Mouse (Mus musculus): ENCODE measurements around the gene Spata16. TPM values are rescaled to one million over a fixed set of nuclear protein-coding genes. Genes with fewer than 3 reads are reported as not detected.

Spata16 gene
- total RNA-seq, 2 experiments from 2014 or later = not detected

DNA sequence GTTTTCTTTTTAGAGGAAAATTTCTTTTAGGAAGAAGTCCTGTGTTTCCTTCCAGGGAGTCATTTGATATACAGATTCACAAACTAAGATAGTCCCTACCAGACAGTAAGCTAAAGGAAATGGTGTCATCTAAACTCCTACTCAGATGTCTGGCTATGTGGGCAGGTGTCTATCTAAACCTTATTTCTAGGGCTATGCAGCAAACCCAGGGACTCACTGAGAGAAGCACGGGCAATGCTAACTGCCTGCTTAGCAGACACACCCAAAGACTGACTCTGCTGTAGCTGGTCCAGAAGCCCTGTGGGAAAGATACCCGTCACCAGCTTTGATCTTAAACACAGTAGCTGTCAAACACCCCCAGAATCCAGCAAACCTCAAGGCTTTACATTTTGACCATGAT, 284.2 kb downstream of the Spata16 start:
- no peak for TF ChIP-seq CTCF (IDR thresholded peaks at IDR 0.05)
- no peak overlapping the region; the same call in 1 of the 2 replicates for H3K27ac ChIP-seq
- no peak overlapping the region for H3K4me3 ChIP-seq
- no peak for DNase-seq (ENCODE audit: extremely low spot score in 1 of 2, low spot score in 2 of 2)
- intact Hi-C loops (cut with DNase I) = no loop called here

DNA sequence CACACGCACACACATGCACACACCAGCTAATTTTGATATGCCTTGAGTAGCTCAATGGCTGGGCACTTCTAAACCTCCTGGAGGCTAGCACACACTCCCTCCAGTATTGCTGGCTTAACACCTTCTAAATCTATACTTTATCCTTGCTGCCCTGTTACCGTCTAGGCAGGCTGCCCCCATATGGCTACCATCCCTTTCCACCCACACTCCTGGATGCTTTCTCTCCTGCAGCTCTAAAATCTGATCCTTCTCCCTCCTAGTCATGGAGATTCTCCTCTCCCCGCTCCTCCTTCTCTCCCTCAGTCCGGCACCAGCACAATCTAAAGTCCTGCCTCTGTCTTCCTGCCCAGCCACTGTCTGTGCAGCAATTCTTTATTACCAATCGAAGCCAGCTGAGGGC, 286.0 kb downstream of the Spata16 start:
- TF ChIP-seq CTCF (IDR thresholded peaks at IDR 0.05) = no peak
- intact Hi-C loops (cut with DNase I) = no loop called here
- Histone ChIP-seq H3K4me3 (no peak overlapping the region), H3K27ac (no peak overlapping the region)
- DNase-seq (ENCODE audit: extremely low spot score in 1 of 2, low spot score in 2 of 2) = peak in 1 of 2 experiments; percentile 22

DNA sequence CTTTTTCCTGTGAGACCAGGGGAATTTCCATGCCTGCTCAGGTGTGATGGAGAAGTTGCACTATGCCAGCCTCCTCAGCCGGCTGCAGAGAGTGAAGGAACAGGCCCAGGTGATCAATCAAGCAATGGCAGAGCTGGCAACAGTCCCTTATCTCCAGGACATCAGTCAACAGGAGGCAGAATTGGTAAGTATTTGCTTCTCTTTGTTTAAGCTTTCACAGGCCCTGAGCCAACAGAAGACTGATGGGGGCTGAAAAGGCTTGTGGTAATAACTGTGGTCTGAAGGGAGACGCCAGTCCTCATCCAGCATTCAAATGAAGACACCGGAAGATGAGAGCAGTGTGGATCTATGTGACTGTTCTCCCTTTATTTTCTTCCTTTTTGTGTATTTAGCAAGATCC, 286.8 kb downstream of the Spata16 start:
- Histone ChIP-seq H3K27ac (no peak overlapping the region), H3K4me3 (no peak overlapping the region)
- no peak for DNase-seq (ENCODE audit: extremely low spot score in 1 of 2, low spot score in 2 of 2)
- intact Hi-C loops (cut with DNase I) = no loop called here
- TF ChIP-seq CTCF (IDR thresholded peaks at IDR 0.05) = no peak

DNA sequence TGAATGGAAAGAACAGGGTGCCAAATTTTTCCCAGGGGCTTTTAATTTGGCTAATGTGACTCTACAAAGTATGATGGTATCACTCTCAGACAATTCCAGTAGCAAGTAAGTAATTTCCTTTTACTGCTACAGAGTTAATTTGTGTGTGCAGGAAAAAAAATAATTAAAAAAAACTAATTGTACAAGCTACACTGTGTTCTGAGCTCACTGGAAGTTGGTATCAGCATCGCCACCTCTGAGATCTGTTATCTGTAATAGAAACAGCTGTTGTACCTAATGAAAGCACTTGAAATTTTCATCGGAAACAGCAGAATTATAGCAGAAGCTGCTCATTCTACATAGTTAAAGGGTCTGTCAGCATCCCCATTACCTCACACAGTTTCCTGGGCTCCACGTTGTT, 295.7 kb downstream of the Spata16 start:
- TF ChIP-seq CTCF (IDR thresholded peaks at IDR 0.05) = no peak
- intact Hi-C loops (cut with DNase I) = no loop called here
- no peak overlapping the region for H3K4me3 ChIP-seq
- H3K27ac ChIP-seq = no peak overlapping the region
- DNase-seq (ENCODE audit: extremely low spot score in 1 of 2, low spot score in 2 of 2) = no peak

DNA sequence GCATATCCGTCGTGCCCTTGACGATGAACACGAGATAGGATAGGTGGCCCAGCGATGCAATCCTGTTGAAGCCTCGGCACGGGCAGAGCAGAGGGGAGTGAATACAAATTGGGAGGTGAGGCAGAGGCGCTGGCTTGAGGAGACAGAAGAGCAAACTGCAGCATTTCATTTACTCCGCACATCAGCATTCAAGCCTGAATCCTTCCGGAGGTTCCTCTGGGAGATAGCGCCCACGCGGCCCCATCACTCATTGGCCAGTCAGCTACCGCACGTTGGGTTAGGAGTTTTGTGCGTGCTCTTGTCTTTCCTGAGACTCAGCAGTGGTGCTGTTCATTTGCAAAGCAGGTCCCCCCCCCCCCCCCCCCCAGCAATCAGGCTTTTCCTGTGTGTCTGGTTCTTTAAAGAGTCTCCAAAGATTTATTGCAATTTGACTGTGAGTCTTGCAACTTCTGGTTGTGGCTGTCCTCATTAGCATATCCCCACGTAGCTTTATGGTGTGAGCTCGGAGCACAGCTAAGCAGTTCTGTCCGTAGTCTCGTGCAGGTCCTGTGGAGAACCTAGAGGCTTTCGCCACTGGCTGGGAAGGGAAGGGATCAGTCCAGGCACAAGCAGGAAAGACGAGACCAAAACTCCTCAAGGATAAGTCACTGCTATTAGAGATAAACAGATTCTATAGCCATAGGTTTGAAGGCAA, 299.6 kb downstream of the Spata16 start:
- DNase-seq (ENCODE audit: extremely low spot score in 1 of 2, low spot score in 2 of 2) = no peak
- intact Hi-C loops (cut with DNase I) = no loop called here
- no peak for TF ChIP-seq CTCF (IDR thresholded peaks at IDR 0.05)
- Histone ChIP-seq H3K27ac (no peak overlapping the region), H3K4me3 (no peak overlapping the region)

DNA sequence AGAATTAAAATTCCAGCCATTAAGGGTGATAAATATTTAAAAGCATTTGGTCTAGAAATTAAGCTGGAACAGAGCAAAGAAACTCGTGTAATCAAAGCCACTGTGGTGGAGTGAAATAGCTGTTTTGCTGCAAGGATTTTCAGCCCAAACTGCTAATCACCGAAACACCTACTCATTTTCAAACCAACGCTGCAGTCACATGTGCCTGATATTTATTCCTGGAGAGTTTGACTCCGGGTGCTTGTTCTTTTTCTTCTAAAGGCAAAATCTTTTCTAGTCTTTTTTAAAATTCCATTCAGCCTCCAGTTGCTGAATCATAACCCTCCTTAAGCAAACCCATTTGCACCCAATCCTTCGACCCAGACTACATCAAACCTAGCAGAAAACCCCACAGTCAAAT, 329.4 kb downstream of the Spata16 start:
- no peak overlapping the region for H3K4me3 ChIP-seq
- no peak for DNase-seq (ENCODE audit: extremely low spot score in 1 of 2, low spot score in 2 of 2)
- H3K27ac ChIP-seq = no peak overlapping the region
- intact Hi-C loops (cut with DNase I) = no loop called here
- no peak for TF ChIP-seq CTCF (IDR thresholded peaks at IDR 0.05)

DNA sequence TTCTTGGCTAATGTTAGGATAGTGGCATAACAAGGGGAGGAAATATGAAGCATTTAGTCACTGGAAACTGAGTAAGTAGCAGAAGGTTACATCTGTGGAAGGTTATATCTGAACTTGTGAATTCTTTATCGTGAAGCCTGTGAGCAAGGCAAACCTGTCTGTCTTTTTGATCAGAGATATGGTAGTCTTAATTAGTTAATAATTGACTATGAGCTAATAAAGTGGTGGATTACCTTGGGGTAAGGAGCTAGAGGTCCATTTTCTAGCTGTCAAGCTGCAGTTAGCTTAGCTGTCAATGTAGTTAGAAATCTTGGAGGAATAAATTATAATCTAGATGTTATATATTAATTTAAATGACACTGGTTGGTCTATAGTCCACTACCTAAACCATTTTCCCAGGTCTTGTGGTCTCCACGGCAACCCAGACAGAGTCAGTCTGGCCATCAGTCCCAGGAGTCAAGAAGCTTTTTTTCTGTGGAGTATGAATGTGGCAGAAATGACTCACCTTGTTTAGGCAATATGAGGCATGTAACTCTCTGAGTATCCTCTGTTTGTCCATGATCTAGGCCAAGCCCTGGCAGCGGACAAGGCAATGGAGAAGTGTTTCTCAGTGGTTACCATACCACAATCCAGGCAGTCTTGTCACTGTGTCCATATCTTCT, 331.6 kb downstream of the Spata16 start:
- Histone ChIP-seq H3K27ac (no peak overlapping the region), H3K4me3 (no peak overlapping the region)
- no peak for DNase-seq (ENCODE audit: extremely low spot score in 1 of 2, low spot score in 2 of 2)
- TF ChIP-seq CTCF (IDR thresholded peaks at IDR 0.05) = no peak
- intact Hi-C loops (cut with DNase I) = no loop called here

DNA sequence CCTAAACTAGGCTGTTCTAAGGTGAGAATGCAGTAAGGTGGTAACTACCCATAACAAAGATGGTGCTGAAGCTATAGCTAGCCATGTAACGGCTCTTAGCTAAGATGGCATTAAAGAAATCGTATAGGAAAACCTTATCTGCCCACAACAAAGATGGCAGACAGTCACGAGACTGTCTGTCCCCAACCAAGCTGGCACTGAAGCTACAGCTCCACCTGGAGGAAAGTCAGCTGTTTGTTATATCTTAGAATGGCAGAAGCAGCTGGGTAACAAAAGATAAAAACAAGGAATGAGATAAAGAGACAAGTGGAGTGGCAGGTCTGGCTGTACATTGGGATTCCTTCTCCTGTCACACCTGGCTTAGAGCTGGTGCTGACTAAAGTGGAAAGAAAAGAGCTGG, 333.1 kb downstream of the Spata16 start:
- TF ChIP-seq CTCF (IDR thresholded peaks at IDR 0.05) = no peak
- Histone ChIP-seq H3K27ac (no peak overlapping the region), H3K4me3 (no peak overlapping the region)
- no peak for DNase-seq (ENCODE audit: extremely low spot score in 1 of 2, low spot score in 2 of 2)
- intact Hi-C loops (cut with DNase I) = no loop called here

DNA sequence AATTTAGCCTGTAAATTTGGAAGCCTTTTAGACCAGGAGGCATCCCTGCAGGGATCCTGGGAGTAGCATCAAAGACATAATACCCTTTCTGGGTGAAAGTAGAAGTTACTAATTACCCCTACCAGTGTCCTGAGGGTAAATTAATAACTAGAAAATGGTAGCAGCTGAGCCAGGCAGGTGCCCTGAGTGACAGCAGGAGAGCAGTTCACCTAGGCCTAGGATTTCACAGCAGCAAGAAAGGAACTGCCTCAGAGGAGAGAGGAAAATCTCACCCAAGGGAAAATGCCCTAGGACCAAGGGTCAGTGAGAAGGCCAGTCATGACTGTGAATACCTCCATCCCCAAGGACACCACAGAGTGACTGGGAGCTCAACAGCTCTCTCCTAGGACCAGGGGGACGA, 333.9 kb downstream of the Spata16 start:
- H3K27ac ChIP-seq = no peak overlapping the region
- DNase-seq (ENCODE audit: extremely low spot score in 1 of 2, low spot score in 2 of 2) = no peak
- intact Hi-C loops (cut with DNase I) = no loop called here
- no peak overlapping the region for H3K4me3 ChIP-seq
- no peak for TF ChIP-seq CTCF (IDR thresholded peaks at IDR 0.05)

DNA sequence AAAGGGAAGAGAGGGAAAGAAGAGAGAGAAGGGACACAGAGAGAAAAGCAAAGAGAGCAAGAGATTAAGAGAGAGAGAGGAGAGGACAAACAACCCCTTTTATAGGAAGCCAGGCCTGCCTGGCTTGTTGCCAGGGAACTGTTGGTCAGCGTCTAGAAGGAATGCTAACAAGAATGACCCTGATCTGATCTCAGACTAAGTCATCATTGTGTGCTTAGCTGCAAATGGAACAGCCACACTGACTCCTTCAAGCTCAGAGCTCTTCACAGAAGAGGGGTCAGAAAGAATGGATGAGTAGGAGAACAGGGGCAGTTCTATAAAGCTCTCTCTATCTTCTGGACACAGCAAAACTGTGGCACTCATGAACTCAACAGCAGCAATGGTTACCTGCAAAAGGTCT, 334.7 kb downstream of the Spata16 start:
- no peak overlapping the region for H3K4me3 ChIP-seq
- no peak for TF ChIP-seq CTCF (IDR thresholded peaks at IDR 0.05)
- DNase-seq (ENCODE audit: extremely low spot score in 1 of 2, low spot score in 2 of 2) = no peak
- intact Hi-C loops (cut with DNase I) = no loop called here
- H3K27ac ChIP-seq = no peak overlapping the region

DNA sequence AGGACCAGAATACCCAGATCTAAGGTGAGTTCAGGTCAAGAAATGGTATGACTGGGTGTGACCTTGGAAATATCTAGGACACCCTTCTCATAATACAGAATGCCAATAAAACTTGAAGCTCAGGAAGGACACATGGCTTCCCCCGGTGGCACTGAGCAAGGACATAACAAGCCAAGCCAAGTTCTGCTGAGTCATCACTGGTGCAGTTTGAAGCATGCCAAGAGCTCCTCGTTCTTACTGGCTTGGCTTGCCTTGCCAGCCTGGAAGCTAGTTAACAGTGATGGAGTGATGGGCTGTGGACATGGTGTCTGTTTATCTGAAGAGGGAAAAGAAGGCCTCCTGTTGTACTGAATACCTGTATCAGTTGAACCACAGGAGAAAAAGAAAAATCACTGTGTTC, 342.2 kb downstream of the Spata16 start:
- no peak for DNase-seq (ENCODE audit: extremely low spot score in 1 of 2, low spot score in 2 of 2)
- no peak overlapping the region for H3K4me3 ChIP-seq
- intact Hi-C loops (cut with DNase I) = no loop called here
- TF ChIP-seq CTCF (IDR thresholded peaks at IDR 0.05) = no peak
- no peak overlapping the region for H3K27ac ChIP-seq

DNA sequence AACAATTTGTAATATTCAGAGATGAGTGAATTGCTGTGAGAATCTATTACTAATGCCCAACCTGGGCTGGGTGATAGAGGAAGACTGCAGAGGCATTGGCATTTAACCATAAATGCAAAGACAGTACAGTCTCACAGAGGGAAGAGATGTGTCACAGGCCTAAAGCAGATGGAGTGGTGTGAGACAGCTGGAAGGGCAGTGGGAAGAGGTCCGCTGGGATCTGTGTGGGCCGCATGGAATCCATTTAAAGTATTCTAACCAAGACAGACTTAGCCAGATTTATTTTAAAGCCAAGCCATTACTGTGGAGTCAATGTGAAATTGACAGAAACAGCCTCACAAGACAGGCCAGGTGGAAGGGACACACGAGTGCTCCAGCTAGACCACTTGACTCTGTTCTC, 343.0 kb downstream of the Spata16 start:
- H3K27ac ChIP-seq = 0 out of 2 replicates have a peak overlapping the region, but pooled peaks have one; percentile 36
- H3K4me3 ChIP-seq = no peak overlapping the region
- intact Hi-C loops (cut with DNase I) = no loop called here
- no peak for TF ChIP-seq CTCF (IDR thresholded peaks at IDR 0.05)
- peak in 1 of 2 experiments; percentile 27 for DNase-seq (ENCODE audit: extremely low spot score in 1 of 2, low spot score in 2 of 2)

All from left cerebral cortex, adult 2 months (tissue).